Mouse (Mus musculus) bone marrow macrophage, adult 2 months (primary cell): ENCODE results near the gene Prkcz.

Source experiments
- CTCF ChIP-seq: IDR thresholded peaks from 2 replicates; pipeline ENCODE4 v1.5.1; 2012; ENCODE audit warnings: low read depth, mild to moderate bottlenecking, low read length, moderate library complexity
- POLR2A ChIP-seq: IDR thresholded peaks from 2 replicates; pipeline ENCODE4 v1.6.1; 2012; ENCODE audit warnings: mild to moderate bottlenecking, low read depth, low read length, borderline replicate concordance

- TF ChIP-seq POLR2A (no peak), CTCF (no peak)
These were observed 96.4 kb downstream of the Prkcz start for GRCm38 (mm10) chr4:155264521-155265321.
